Mouse (Mus musculus): Measurements from ENCODE around the gene Slco2b1. TPM values are rescaled to one million over a fixed set of nuclear protein-coding genes. Genes with fewer than 3 reads are reported as not detected.

Slco2b1 gene
- total RNA-seq (2023): 1 to 10 TPM in 1 of 2 experiments, under 1 TPM in 1; 0.15 to 1.5 TPM

DNA sequence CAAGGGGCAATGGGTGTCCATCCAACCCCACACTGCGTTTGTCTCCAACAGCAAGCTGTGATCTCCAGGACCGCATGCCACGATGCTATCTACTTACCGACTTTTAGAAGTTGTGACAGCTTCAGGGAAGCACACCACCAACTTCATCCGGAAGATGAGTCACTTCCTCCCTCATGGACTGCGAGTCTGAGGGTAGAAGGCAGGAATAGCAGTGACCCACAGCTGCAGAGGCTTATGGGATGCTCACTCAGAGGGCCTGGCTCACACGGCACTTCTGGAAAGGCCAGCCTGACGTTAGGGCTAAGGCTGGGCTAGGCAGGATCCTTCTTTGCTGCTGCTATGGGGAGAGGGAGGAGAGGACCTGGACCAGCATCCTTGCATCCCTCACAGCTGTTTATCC is at the start of gene Slco2b1:
Gene Slco2b1 (minus strand): TSS at position 175 of the 400 bp plus-strand sequence.

DNA sequence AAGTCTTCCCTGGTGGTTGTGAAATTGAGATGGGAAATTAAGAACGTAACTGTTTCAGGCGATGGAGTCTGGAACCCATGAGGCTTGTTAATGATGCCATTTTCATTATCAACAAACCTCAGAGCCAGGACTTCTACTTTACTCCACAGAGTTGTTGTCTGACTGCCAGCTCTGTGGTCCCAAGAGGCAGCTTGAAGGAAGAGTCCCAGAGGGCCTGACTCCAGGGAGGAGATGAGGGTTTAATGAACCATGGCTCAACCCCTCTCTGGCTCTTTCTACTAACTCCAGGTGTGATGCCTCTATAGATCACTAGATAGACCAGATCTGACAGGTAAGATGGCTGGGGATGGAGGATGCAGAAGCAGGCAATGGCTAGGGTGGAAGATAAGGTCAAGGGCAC is 18.8 kb upstream of the Slco2b1 start, which contains the start of gene Olfr520:
Gene Olfr520 (plus strand): TSS at position 301 of the 400 bp plus-strand sequence.

GRCm38 (mm10) chr7:99626376-99627270 is 84.5 kb downstream of the Slco2b1 start, which contains the start of gene Tpbgl:
TSS of gene Tpbgl (minus strand) at chr7:99627103.

Other genes starting within 250 kb of the Slco2b1 start
- gene Klhl35, start 245.3 kb downstream of the Slco2b1 start, total RNA-seq (2023): 1 to 10 TPM; 1.4 to 1.8 TPM
- gene Rps3, start 227.6 kb downstream of the Slco2b1 start, total RNA-seq (2023): 1,000 to 10,000 TPM; 1,157 to 1,170 TPM
- gene Arrb1, start 175.9 kb downstream of the Slco2b1 start, total RNA-seq (2023): 10 to 100 TPM; 68.0 to 69.2 TPM
- under 1 TPM in 1 of 2 experiments, not detected in 1; 0.29 TPM for gene Tpbgl, start 84.2 kb downstream of the Slco2b1 start, total RNA-seq (2023)
- gene Olfr520, start 18.9 kb upstream of the Slco2b1 start, total RNA-seq (2023): not detected
- gene Olfr521, start 52.2 kb upstream of the Slco2b1 start, total RNA-seq (2023): not detected
- 1 to 10 TPM; 2.6 TPM for gene Neu3, start 117.1 kb upstream of the Slco2b1 start, total RNA-seq (2023)
- gene Xrra1, start 147.8 kb upstream of the Slco2b1 start, total RNA-seq (2023): not detected
- gene Spcs2, start 152.1 kb upstream of the Slco2b1 start, total RNA-seq (2023): 100 to 1,000 TPM; 103 to 106 TPM

Data from B cell, adult 67 days (primary cell).